In the genomic region with DNA sequence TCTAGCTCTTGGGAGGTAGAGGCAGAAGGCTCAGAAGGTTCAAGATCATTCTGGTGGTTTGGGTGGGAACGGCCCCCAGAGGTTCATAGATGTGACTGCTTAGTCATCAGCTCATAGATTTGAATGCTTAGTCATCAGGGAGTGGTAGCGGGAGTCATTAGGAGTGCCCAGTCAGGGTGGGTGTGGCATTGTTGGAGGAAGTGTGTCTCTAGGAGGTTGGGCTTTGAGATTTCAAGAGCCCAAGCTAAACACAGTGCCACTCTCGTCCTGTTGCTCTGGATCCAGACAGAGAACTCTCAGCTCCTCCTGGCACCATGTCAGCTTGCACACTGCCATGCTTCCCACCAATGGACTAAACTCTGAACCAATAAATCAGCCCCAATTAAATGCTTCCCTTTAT, we compare ENCODE assay signal across 8 mouse cellular contexts. TPM values are rescaled to one million over a fixed set of nuclear protein-coding genes. Genes with fewer than 3 reads are reported as not detected.
DNase-seq lines count a peak whose midpoint lies in the region; ATAC-seq and TF ChIP-seq lines count a peak whose summit lies in the region.

No protein-coding gene starts in this region.

- ATAC-seq in heart, embryonic 13.5 days (ENCODE audit: extremely low read depth, insufficient number of reproducible peaks, low FRiP score, low TSS enrichment) = peak; percentile 89
- ATAC-seq in stomach, postnatal 0 days (ENCODE audit: low FRiP score, low TSS enrichment) = peak; percentile 93

- H3K4me2 ChIP-seq in heart, embryonic 13.5 days = peak overlapping the region; percentile 53
- H3K4me2 ChIP-seq in stomach, postnatal 0 days (replicated peaks; ENCODE audit: low read depth) = no peak overlapping the region

- H3K79me2 ChIP-seq in MEL (ENCODE audit: control insufficient read depth, insufficient read depth, low read length, poor library complexity) = no peaks in the 10 kb centered on the region

- no peak for TF ChIP-seq RAD21 in MEL (IDR thresholded peaks at IDR 0.05; ENCODE audit: low read depth, low read length)

- 57% methylated on average over 3 of the region's 3 CpGs for WGBS in heart, embryonic 13.5 days
- 23% methylated on average over 3 of the region's 3 CpGs for WGBS in lung, adult 2 months
- WGBS in stomach, postnatal 0 days = 44% methylated on average over 3 of the region's 3 CpGs

- peaks cover 0 to 22% of the 10 kb centered on the region in 2 experiments; a peak in 2 of 4 replicates for H3K36me3 ChIP-seq in MEL (ENCODE audit: control insufficient read depth in 1 of 2, insufficient read depth in 2 of 2, low read length in 2 of 2)
- H3K36me3 ChIP-seq in heart, embryonic 13.5 days = peaks cover 2% of the 10 kb centered on the region; the same call in 1 of the 2 replicates
- H3K36me3 ChIP-seq in stomach, postnatal 0 days (ENCODE audit: control insufficient read depth, insufficient read depth, low read length) = no peaks in the 10 kb centered on the region

- intact Hi-C loops in gastrocnemius, postnatal 14 days (cut with DNase I; ENCODE audit: low total_unique reads) = no loop called here
- intact Hi-C loops in left cerebral cortex, postnatal 4 days (cut with DNase I) = no loop called here

- DNase-seq in 3134 (ENCODE audit: extremely low read depth, insufficient read length, low spot score) (peak; percentile 74), MEL (ENCODE audit: low read depth, low spot score) (peak; percentile 96)
- peak; percentile 35 for DNase-seq in lung, adult 2 months
- peak; percentile 81 for DNase-seq in stomach, postnatal 0 days (ENCODE audit: low spot score)
- no peak for DNase-seq in gastrocnemius, postnatal 14 days
- DNase-seq in left cerebral cortex, postnatal 4 days = no peak
- no peak for DNase-seq in ovary, postnatal 14 days (ENCODE audit: low spot score)

- no peaks in the 10 kb centered on the region for H3K27me3 ChIP-seq in MEL (ENCODE audit: control insufficient read depth in 1 of 2, insufficient read depth in 2 of 2, low read length in 2 of 2)
- no peaks in the 10 kb centered on the region for H3K27me3 ChIP-seq in heart, embryonic 13.5 days (replicated peaks)
- H3K27me3 ChIP-seq in stomach, postnatal 0 days (ENCODE audit: control insufficient read depth, insufficient read depth, low read length) = no peaks in the 10 kb centered on the region

- peaks cover 10 to 28% of the 10 kb centered on the region in 2 experiments for H3K4me1 ChIP-seq in MEL (ENCODE audit: control insufficient read depth in 1 of 2, insufficient read depth in 2 of 2, low read length in 2 of 2)
- peaks cover 54% of the 10 kb centered on the region for H3K4me1 ChIP-seq in heart, embryonic 13.5 days
- peaks cover 2% of the 10 kb centered on the region; the same call in 1 of the 2 replicates for H3K4me1 ChIP-seq in lung, adult 2 months (ENCODE audit: control insufficient read depth, insufficient read depth, low read length)
- 0 out of 2 replicates have a peak, but pooled peaks cover 3% of the 10 kb centered on the region for H3K4me1 ChIP-seq in stomach, postnatal 0 days (replicated peaks; ENCODE audit: control insufficient read depth, insufficient read depth)

- no peaks in the 10 kb centered on the region for H3K9me3 ChIP-seq in MEL (replicated peaks; ENCODE audit: insufficient read depth, low read length)
- no peaks in the 10 kb centered on the region for H3K9me3 ChIP-seq in heart, embryonic 13.5 days
- no peaks in the 10 kb centered on the region for H3K9me3 ChIP-seq in stomach, postnatal 0 days (ENCODE audit: control insufficient read depth, low read length)

- peak overlapping the region; percentile 36 to 45 for H3K4me3 ChIP-seq in MEL (ENCODE audit: control insufficient read depth in 1 of 2, insufficient read depth in 1 of 2, low read depth in 2 of 2, low read length in 2 of 2)
- no peak overlapping the region for H3K4me3 ChIP-seq in heart, embryonic 13.5 days
- H3K4me3 ChIP-seq in lung, adult 2 months (replicated peaks; ENCODE audit: extremely low read depth, low read depth, low read length) = no peak overlapping the region
- H3K4me3 ChIP-seq in stomach, postnatal 0 days (ENCODE audit: low read depth, low read length) = no peak overlapping the region

- TF ChIP-seq POLR2A in MEL (IDR thresholded peaks at IDR 0.05; ENCODE audit: control insufficient read depth in 1 of 2, insufficient read depth in 1 of 2, low read depth in 1 of 2, low read length in 2 of 2, poor library complexity in 1 of 2) = peak in 1 of 2 experiments; percentile 42; a peak in 1 of 4 replicates
- no peak for TF ChIP-seq POLR2A in lung, adult 2 months (IDR thresholded peaks at IDR 0.05; ENCODE audit: borderline replicate concordance, extremely low read depth, low read depth, low read length)

- no peak for TF ChIP-seq CTCF in MEL (IDR thresholded peaks at IDR 0.05 in 2 of 3, conservative IDR thresholded peaks at IDR 0.05 in 1 of 3; ENCODE audit: control insufficient read depth in 1 of 3, insufficient read depth in 1 of 3, low read depth in 2 of 3, low read length in 3 of 3, poor library complexity in 1 of 3, severe bottlenecking in 1 of 3)
- TF ChIP-seq CTCF in lung, adult 2 months (IDR thresholded peaks at IDR 0.05; ENCODE audit: insufficient read depth, low read length) = no peak
- no peak for TF ChIP-seq CTCF in stomach, postnatal 0 days (IDR thresholded peaks at IDR 0.05; ENCODE audit: low read depth)

- peak overlapping the region; percentile 97 for H3K27ac ChIP-seq in MEL (ENCODE audit: control insufficient read depth, low read depth, low read length)
- H3K27ac ChIP-seq in heart, embryonic 13.5 days (replicated peaks) = peak overlapping the region; percentile 93
- H3K27ac ChIP-seq in stomach, postnatal 0 days (replicated peaks) = peak overlapping the region; percentile 67

- peak overlapping the region; percentile 30 for H3K9ac ChIP-seq in MEL (ENCODE audit: control insufficient read depth, low read depth, low read length, poor library complexity, severe bottlenecking)
- no peak overlapping the region; the same call in 1 of the 2 replicates for H3K9ac ChIP-seq in heart, embryonic 13.5 days
- H3K9ac ChIP-seq in stomach, postnatal 0 days (ENCODE audit: low read length) = no peak overlapping the region

- TF ChIP-seq EP300 in MEL (IDR thresholded peaks at IDR 0.05; ENCODE audit: low read depth in 1 of 2, low read length in 2 of 2) = peak; percentile 22 to 74
- no peak for TF ChIP-seq EP300 in stomach, postnatal 0 days (optimal IDR thresholded peaks at IDR 0.05)

TF ChIP-seq in MEL, 35 proteins besides CTCF, POLR2A, EP300 and RAD21 (continues in another document):
- TF ChIP-seq ETS1 (IDR thresholded peaks at IDR 0.05; ENCODE audit: low read depth, low read length) (peak; percentile 93), ZMIZ1 (IDR thresholded peaks at IDR 0.05; ENCODE audit: low read depth, low read length) (no peak), GATA1 (IDR thresholded peaks at IDR 0.05; ENCODE audit: low read depth, low read length) (0 out of 2 replicates have a peak, but pooled peaks have one; percentile 25), MAZ (IDR thresholded peaks at IDR 0.05; ENCODE audit: low read depth, low read length) (0 out of 2 replicates have a peak, but pooled peaks have one; percentile 44), MYB (IDR thresholded peaks at IDR 0.05; ENCODE audit: low read depth, low read length) (no peak), GABPA (IDR thresholded peaks at IDR 0.05; ENCODE audit: low read depth, low read length) (peak; percentile 75; the same call in 1 of the 2 replicates), MEF2A (IDR thresholded peaks at IDR 0.05; ENCODE audit: extremely low read depth, insufficient replicate concordance, low read depth, low read length, poor library complexity, severe bottlenecking) (no peak), CHD2 (IDR thresholded peaks at IDR 0.05; ENCODE audit: low read length) (no peak), CHD1 (IDR thresholded peaks at IDR 0.05; ENCODE audit: low read depth, low read length) (no peak), ELF1 (IDR thresholded peaks at IDR 0.05; ENCODE audit: low read depth, low read length) (no peak), KAT2A (conservative IDR thresholded peaks at IDR 0.05; ENCODE audit: low read depth, low read length) (no peak), HCFC1 (IDR thresholded peaks at IDR 0.05; ENCODE audit: low read depth, low read length) (no peak), RCOR1 (IDR thresholded peaks at IDR 0.05; ENCODE audit: low read depth, low read length) (0 out of 2 replicates have a peak, but pooled peaks have one; percentile 18), MAX (IDR thresholded peaks at IDR 0.05; ENCODE audit: low read length) (0 out of 2 replicates have a peak, but pooled peaks have one; percentile 45), E2F4 (IDR thresholded peaks at IDR 0.05; ENCODE audit: borderline replicate concordance, low read depth, low read length) (no peak), ZKSCAN1 (IDR thresholded peaks at IDR 0.05; ENCODE audit: low read depth, low read length) (no peak), MXI1 (IDR thresholded peaks at IDR 0.05; ENCODE audit: low read depth, low read length) (no peak; the same call in 1 of the 2 replicates), MYC (IDR thresholded peaks at IDR 0.05; ENCODE audit: low read depth, low read length) (peak; percentile 58; the same call in 1 of the 2 replicates), USF2 (IDR thresholded peaks at IDR 0.05; ENCODE audit: borderline replicate concordance in 1 of 2, insufficient read depth in 1 of 2, low read depth in 1 of 2, low read length in 2 of 2) (no peak), TCF12 (IDR thresholded peaks at IDR 0.05; ENCODE audit: low read depth, low read length) (peak; percentile 45; the same call in 1 of the 2 replicates), SIN3A (IDR thresholded peaks at IDR 0.05; ENCODE audit: low read length) (peak; percentile 51), UBTF (IDR thresholded peaks at IDR 0.05; ENCODE audit: borderline replicate concordance, insufficient read depth, low read depth, low read length) (no peak), TBP (IDR thresholded peaks at IDR 0.05; ENCODE audit: low read depth, low read length) (peak; percentile 65), POLR2AphosphoS5 (IDR thresholded peaks at IDR 0.05; ENCODE audit: borderline replicate concordance, low read depth, low read length) (0 out of 2 replicates have a peak, but pooled peaks have one; percentile 40), POLR2AphosphoS2 (IDR thresholded peaks at IDR 0.05; ENCODE audit: low read length) (no peak)

RNA-seq across cellular contexts. Expression of a gene that starts 43.3 kb away (rescaled TPM):
- total RNA-seq in MEL (2012; rRNA removed) = 0.27 and 0.62 TPM in 2 replicates
- under 1 TPM in 1 of 2 experiments, not detected in 1; 0.78 TPM for polyA plus RNA-seq in MEL (2012; ENCODE audit: insufficient read depth in 1 of 2, insufficient read length in 2 of 2, low read depth in 1 of 2, low replicate concordance in 2 of 2, missing spikeins in 1 of 2)
- 3.2 and 4.6 TPM in 2 replicates for polyA plus RNA-seq in heart, embryonic 13.5 days (2015; fragmentation: Nextera tagmentation; extraction: Ambion mirVana)
- polyA plus RNA-seq in lung, adult 2 months (2012; rRNA removed) = 20.1 and 36.6 TPM in 2 replicates
- polyA plus RNA-seq in stomach, postnatal 0 days (2015; fragmentation: Nextera tagmentation; extraction: Ambion mirVana) = 76.1 and 82.5 TPM in 2 replicates
- total RNA-seq in gastrocnemius, postnatal 14 days (2021) = 1 to 10 TPM in 1 of 2 experiments, under 1 TPM in 1; 0.82 to 1.1 TPM
- 1 to 10 TPM; 4.0 to 7.3 TPM for total RNA-seq in left cerebral cortex, postnatal 4 days (2021)

Comparison
In these comparisons a context has a peak if more than half of its experiments do, and no peak if none do; other contexts are left out.
1. DNase-seq: peak in 3134 (single experiment), MEL (single experiment), lung, adult 2 months (single experiment) and stomach, postnatal 0 days (single experiment); none in gastrocnemius, postnatal 14 days (single experiment), left cerebral cortex, postnatal 4 days (single experiment) and ovary, postnatal 14 days (single experiment).
2. H3K4me3 ChIP-seq: peak in MEL (2 of 2); none in heart, embryonic 13.5 days (single experiment), lung, adult 2 months (single experiment) and stomach, postnatal 0 days (single experiment).
3. Peak in every context shown above with its lines, with median percentiles within 50 percentile points of each other: H3K27ac ChIP-seq.